Mouse (Mus musculus): ENCODE measurements around the gene Setd5.

- TF ChIP-seq GATA1 (IDR thresholded peaks at IDR 0.05; ENCODE audit: low read length) (no peak), TAL1 (IDR thresholded peaks at IDR 0.05; ENCODE audit: low read length) (no peak)
Observed at GRCm38 (mm10) chr6:113040319-113040718, 36.8 kb upstream of the Setd5 start.
